Mouse (Mus musculus): ENCODE results near the gene Ldhc.
"Not testable (repeated sequence)": the region's sequence is repeated elsewhere in the genome, so short reads cannot be mapped to it uniquely, and the experiment has no call there.

The Ldhc gene

GRCm38 (mm10) chr7:46842278-46842677, 18.7 kb upstream of the Ldhc start:
- DNase-seq (ENCODE audit: low read depth, low spot score): no peak

- no peak for DNase-seq (ENCODE audit: low read depth, low spot score)
These were observed 17.4 kb upstream of the Ldhc start for GRCm38 (mm10) chr7:46843576-46843975.

DNA sequence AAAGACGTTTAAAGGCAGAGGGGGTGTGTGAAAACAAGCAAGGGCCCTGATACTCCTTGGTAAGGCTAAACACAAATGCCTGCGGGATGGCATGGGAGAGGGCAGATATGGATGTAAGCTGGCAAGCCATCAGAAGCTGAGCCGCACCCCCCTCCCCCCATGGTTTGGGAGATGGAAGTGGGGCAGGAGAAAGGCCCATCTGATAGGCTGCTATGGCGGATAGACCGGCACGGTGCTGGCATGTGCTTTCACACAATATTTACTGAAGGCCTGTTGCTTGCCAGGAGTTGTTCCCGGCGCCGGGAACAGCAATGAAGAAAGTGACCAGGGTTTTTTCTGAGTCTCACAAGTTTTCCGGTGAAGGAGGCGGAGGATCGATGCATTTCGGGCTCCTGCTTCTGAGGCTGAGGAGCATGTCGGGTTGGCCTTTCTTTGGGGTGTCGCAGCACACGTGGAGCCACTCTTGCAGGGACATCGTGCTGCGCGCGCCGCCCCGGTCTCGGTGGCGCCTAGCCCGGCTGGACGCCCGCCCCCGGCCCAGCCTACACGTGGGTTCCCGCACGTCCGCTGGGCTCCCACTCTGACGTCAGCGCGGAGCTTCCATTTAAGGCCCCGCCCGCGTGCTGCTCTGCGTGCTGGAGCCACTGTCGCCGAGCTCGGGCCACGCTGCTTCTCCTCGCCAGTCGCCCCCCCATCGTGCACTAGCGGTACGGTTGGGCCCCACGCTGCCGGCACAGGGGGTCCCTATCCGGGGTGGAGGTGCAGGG, 15.6 kb upstream of the Ldhc start:
- DNase-seq (ENCODE audit: low read depth, low spot score): peak; percentile 91

GRCm38 (mm10) chr7:46845978-46846485, 15.0 kb upstream of the Ldhc start:
- peak; percentile 29 for DNase-seq (ENCODE audit: low read depth, low spot score)

DNA sequence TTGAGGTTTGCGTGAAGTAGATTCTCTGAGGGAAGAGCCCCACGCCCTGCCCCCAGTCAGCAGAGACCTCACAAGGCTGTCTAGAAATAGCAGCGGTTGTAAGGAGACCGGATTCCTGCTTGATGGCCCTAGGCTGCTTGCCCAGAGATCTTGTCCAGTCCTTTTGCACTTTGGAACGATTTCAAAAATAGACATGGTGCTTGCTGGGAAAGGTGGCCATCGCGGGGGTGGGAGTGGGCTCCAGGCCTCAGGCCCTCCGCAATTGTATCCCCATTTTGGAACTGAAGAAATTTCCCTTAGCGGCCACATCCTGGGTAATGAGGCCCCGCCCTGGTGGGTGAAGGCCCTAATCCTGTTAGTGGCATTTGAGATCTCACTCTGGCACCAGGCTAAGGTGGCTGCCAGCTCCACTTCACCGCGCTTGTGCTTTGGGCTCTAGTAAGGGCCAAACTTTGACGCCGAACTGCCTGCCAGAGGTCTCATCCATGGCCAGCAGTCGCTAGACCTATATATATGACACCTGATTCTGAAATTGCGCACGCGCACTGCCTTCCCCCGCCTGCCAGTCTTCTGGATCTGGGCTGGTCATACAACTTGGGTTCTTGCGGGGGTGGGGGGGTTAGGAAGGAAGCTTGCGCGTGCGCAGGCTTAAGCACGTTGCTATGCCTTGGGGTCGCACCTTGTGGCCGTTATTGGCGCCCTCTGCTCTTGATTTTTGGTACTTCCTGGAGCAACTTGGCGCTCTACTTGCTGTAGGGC, 14.3 kb upstream of the Ldhc start:
- peak; percentile 65 for DNase-seq (ENCODE audit: low read depth, low spot score)

DNA sequence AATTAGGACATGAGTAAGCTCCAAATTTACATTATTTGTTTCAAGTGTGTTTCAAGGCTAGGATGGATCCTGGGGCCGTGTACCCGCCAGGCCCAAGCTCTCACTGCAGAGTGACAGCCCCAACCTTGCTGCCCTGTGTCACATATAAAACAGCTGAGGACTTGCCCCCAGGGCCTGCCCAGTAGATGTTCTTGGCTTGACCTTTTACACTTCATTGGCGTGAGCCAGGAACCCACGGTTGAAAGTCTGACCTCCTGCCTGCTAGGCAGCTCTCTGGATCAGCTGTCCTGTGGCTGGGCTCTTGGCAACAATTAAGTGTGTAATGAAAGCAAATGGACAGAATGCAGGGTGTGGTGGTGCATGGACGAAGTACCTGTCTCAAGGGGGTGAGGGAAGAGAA, 11.7 kb upstream of the Ldhc start:
- DNase-seq (ENCODE audit: low read depth, low spot score): no peak

GRCm38 (mm10) chr7:46851026-46851425, 10.0 kb upstream of the Ldhc start:
- DNase-seq (ENCODE audit: low read depth, low spot score): no peak

- no peak for DNase-seq (ENCODE audit: low read depth, low spot score)
These were observed 8.3 kb upstream of the Ldhc start for GRCm38 (mm10) chr7:46852666-46853065.

GRCm38 (mm10) chr7:46853365-46853764, 7.6 kb upstream of the Ldhc start:
- DNase-seq (ENCODE audit: low read depth, low spot score): no peak

DNA sequence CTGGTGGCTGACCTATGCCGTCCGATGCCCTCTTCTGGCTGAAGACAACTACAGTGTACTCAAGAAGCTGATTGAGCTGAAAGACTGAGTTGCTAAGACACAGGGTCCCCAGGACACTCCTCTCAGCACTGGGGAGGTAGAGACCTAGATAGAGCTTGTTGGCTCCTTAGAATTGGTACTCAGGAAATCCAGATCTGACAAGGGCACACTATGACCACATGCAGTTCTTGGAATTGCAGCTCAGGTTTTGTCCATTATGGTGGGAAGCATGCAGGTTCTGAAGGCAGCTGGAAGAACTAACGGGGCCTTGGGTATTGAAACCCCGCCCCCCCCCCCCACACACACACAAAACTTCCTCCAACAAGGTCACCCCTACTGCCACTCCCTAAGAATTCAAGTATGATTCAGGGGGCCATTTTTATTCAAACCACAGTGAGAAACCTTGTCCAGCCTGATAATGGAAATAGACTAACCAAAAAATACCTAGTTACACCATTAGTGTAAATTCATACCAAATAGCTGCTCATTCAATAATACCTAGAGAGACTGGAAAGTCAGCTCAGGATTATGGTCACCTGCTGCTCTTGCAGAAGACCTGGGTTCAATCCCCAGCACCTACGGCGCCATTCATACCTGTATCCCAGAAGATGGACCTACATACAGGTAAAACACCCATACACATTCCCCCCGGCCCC, 5.0 kb upstream of the Ldhc start:
- DNase-seq (ENCODE audit: low read depth, low spot score): no peak

DNA sequence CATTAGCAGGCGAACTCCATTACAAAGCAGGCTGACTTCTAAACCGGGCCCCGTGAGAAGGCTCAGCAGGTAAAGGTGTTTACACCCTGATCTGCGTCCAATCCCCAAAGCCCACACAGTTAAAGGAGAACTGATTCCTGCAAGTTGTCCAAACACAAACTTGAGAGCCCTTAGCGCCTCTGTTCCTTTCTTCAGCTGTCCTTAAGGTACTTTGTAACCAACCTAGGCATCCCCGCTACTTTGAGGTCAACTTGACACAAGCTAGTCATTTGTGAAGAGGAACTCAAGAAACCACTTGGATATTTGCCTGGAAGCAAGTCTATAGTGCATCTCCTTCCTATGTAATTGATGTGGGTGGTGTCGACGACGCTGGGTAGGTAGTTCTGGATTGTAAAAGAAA, 3.6 kb upstream of the Ldhc start:
- DNase-seq (ENCODE audit: low read depth, low spot score): no peak

GRCm38 (mm10) chr7:46859031-46859430, 2.0 kb upstream of the Ldhc start:
- DNase-seq (ENCODE audit: low read depth, low spot score): no peak

DNA sequence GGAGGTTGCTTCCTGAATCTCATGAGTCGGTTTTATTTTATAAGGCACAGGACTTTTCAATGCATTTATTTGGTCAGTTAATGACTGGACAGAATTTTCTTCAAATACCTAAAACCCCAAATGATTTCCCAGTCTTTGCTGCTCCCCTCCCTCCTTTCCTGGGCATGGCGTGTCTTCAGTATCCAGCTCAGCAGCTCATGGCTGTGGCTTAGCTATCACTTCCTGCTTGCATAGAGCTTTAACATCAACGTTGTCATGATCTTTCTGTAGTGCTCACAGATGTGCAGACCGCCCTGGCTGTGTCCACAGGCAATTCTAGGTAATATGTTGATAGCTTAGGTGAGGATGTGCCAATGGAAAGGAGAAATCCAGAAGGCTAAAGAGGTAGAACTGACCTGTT, 11.0 kb downstream of the Ldhc start:
- no peak for DNase-seq (ENCODE audit: low read depth, low spot score)

GRCm38 (mm10) chr7:46876841-46877240, 15.8 kb downstream of the Ldhc start:
- DNase-seq (ENCODE audit: low read depth, low spot score): no peak

- DNase-seq (ENCODE audit: low read depth, low spot score): no peak
These were observed 16.3 kb downstream of the Ldhc start for GRCm38 (mm10) chr7:46877255-46877654.

DNA sequence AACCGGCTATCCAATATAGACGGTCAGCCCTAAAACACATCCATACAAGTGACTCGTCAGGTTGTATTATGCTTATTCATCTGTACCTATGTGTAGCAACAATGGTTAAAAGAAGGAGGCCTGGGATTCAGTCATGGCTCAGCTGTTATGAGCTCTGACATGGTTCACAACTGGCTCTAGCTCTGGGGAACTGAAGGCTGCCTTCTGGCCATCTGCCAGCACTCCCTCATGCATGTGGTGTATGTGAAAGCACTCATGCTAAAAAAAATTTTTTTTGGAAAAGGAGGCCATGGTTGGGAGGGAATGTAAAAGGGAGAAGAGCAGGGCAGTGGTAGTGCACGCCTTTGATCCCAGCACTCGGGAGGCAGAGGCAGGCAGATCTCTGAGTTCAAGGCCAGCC, 18.8 kb downstream of the Ldhc start:
- no peak for DNase-seq (ENCODE audit: low read depth, low spot score)

DNA sequence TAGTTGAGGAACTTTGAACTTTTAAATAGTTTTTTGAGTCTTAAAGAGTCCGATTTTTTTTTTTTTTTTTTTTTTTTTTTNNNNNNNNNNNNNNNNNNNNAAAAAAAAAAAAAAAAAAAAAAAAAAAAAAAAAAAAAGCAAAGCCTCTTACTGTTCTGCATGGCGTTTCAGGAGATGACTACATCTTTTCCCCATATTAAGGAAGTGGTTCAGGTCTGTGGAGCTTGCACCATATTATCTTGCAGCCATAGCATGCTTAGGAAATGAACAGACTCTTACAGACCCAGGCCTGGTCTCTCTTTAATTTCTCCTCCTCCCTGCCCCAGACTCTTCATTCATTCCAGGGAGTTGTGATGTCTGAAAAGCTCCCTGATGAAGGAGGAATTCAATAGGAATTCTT, 20.0 kb downstream of the Ldhc start:
- DNase-seq (ENCODE audit: low read depth, low spot score): no peak

DNA sequence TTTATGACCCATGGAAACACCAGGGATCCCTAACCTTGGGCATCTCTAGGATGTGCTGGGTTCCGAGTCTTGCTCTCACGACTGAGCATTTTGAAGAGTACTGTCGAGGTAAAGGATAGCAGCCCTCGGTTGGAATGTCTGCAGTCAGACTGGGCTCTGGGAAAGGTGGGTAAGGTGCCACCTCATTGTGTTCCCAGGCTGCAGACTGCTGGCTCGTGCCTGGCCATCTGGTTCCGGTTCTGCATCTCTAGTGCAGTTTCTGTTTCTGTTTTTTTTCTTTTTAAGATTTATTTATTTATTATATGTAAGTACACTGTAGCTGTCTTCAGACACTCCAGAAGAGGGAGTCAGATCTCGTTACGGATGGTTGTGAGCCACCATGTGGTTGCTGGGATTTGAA, 20.9 kb downstream of the Ldhc start:
- not testable (repeated sequence) for DNase-seq (ENCODE audit: low read depth, low spot score)

DNA sequence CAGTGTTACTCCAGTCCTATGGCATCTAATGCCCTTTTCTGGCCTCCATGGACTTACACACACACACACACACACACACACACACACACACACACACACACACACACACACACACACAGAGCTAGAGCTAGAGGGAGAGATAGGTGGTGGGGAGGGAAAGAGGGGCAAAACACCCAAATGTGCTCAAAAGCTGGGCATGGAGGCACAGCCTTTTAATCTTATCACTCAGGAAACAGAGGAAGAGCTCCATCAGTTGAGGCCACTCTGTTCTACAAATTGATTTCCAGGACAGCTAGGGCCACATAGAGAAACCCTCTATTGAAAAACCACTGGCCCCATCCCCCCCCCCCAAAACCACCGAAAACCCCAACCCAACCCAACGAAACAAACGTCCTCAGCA, 22.3 kb downstream of the Ldhc start:
- DNase-seq (ENCODE audit: low read depth, low spot score): no peak

DNA sequence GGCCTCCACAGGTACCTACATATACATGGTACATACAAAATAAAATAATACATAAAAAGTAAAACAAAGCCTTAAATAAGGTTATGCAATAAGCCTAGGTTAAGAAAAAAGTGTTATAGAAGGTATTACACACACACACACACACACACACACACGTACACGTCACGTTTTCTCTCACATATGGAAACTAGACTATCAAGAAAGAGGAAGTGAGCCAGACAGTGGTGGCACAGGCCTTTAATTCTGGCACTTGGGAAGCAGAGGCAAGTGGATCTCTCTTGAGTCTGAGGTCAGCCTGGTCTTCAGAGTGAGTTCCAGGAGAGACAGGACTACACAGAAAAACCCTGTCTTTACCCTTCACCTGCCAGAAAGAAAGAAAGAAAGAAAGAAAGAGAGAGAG, 34.5 kb downstream of the Ldhc start:
- DNase-seq (ENCODE audit: low read depth, low spot score): no peak

DNA sequence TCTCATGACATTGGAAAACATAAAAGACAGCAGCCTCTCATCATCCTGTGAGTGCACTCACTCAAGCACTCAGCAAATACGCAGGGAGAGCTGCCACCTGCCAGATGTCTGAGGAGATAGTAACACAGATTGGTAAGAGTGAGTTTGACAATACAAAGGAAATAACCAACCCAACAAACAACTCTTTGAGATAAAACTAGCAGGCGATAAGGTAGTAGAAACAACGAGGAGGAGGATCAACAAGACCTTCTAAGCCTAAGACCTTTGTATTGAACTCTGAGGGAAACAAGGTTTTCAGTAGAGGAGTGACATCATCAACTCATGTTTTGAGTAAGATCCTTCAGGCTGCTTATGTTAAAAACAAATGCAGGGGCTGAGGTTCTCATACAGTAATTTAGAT, 38.3 kb downstream of the Ldhc start:
- no peak for DNase-seq (ENCODE audit: low read depth, low spot score)

GRCm38 (mm10) chr7:46911250-46911649, 50.2 kb downstream of the Ldhc start:
- no peak for DNase-seq (ENCODE audit: low read depth, low spot score)
